Mouse (Mus musculus) layer of hippocampus, postnatal 10 days (tissue): ENCODE results near the gene Enah. TPM values are rescaled to one million over a fixed set of nuclear protein-coding genes. Genes with fewer than 3 reads are reported as not detected.

Source experiments
- DNase-seq, 2 experiments: peaks; one replicate each; pipeline ENCODE4 v3.0.0; 2021; ENCODE audit warnings: low spot score in 2 of 2
- total RNA-seq, 2 experiments: library from RNA; stranded (reverse); gene quantifications; 2 replicates each; pipeline ENCODE4 v1.2.3; 2021

Enah gene
- total RNA-seq, 2 experiments from 2014 or later: 173 to 184 TPM

- DNase-seq: peak in 1 of 2 experiments; percentile 39
Observed at GRCm38 (mm10) chr1:181880752-181881325, 139.0 kb downstream of the Enah start.

- DNase-seq: peak; percentile 43 to 63
Observed at GRCm38 (mm10) chr1:181878436-181878835, 141.4 kb downstream of the Enah start.

- no peak for DNase-seq
Observed at GRCm38 (mm10) chr1:181877088-181877487, 142.7 kb downstream of the Enah start.

- no peak for DNase-seq
Observed at GRCm38 (mm10) chr1:181876656-181877055, 143.1 kb downstream of the Enah start.

- DNase-seq: no peak
Observed at GRCm38 (mm10) chr1:181873086-181873920, 146.5 kb downstream of the Enah start.

- no peak for DNase-seq
Observed at GRCm38 (mm10) chr1:181872639-181873038, 147.2 kb downstream of the Enah start.

- DNase-seq: no peak
Observed at GRCm38 (mm10) chr1:181866429-181867280, 153.1 kb downstream of the Enah start.

- DNase-seq: no peak
Observed at GRCm38 (mm10) chr1:181865863-181866216, 153.9 kb downstream of the Enah start.

- DNase-seq: no peak
Observed at GRCm38 (mm10) chr1:181864971-181865862, 154.6 kb downstream of the Enah start.

GRCm38 (mm10) chr1:181863431-181863830 is 156.4 kb downstream of the Enah start:
- no peak for DNase-seq

- DNase-seq: no peak
Observed at GRCm38 (mm10) chr1:181862676-181863374, 157.0 kb downstream of the Enah start.

- no peak for DNase-seq
Observed at GRCm38 (mm10) chr1:181861181-181861902, 158.4 kb downstream of the Enah start.

- no peak for DNase-seq
Observed at GRCm38 (mm10) chr1:181860659-181861058, 159.1 kb downstream of the Enah start.

GRCm38 (mm10) chr1:181856329-181856728 is 163.5 kb downstream of the Enah start:
- no peak for DNase-seq

- DNase-seq: no peak
Observed at GRCm38 (mm10) chr1:181854829-181855228, 165.0 kb downstream of the Enah start.

GRCm38 (mm10) chr1:181853081-181853736 is 166.6 kb downstream of the Enah start:
- no peak for DNase-seq

GRCm38 (mm10) chr1:181852466-181852865 is 167.3 kb downstream of the Enah start:
- no peak for DNase-seq

GRCm38 (mm10) chr1:181851521-181852310 is 168.1 kb downstream of the Enah start:
- peak; percentile 67 to 76 for DNase-seq
